Mouse (Mus musculus) layer of hippocampus, adult 8-10 months (tissue): Measurements from ENCODE around the gene Cc2d2b. TPM values are rescaled to one million over a fixed set of nuclear protein-coding genes. Genes with fewer than 3 reads are reported as not detected.

ENCODE experiments used
- DNase-seq, 2 experiments: peaks; one replicate each; pipeline ENCODE4 v3.0.0; 2022; ENCODE audit warnings: low spot score in 2 of 2
- total RNA-seq, 4 experiments: library from RNA; stranded (reverse); gene quantifications; 2 replicates each; pipeline ENCODE4 v1.2.4; 2022

The Cc2d2b gene
- total RNA-seq, 4 experiments from 2014 or later = 0.31 to 1.5 (median 0.56) TPM

DNA sequence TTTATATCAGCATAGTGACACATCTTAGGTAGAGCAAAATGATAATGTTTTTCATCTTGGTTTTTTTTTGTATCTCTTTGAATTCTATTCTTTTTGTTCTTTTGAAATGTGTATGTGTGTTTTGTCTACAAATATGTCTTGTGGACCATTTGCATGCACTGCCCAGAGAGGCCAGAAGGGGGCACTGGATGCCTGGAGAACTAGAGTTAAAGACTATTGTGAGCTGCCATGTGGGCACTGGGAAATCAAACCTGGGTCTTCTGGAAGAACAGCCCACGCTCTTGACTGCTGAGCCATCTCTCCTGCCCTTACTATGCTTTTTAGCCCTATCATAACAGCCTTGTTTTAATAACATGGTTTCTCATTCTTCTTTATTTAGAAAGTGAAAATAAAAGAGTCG is 5.8 kb downstream of the Cc2d2b start:
- DNase-seq = no peak

DNA sequence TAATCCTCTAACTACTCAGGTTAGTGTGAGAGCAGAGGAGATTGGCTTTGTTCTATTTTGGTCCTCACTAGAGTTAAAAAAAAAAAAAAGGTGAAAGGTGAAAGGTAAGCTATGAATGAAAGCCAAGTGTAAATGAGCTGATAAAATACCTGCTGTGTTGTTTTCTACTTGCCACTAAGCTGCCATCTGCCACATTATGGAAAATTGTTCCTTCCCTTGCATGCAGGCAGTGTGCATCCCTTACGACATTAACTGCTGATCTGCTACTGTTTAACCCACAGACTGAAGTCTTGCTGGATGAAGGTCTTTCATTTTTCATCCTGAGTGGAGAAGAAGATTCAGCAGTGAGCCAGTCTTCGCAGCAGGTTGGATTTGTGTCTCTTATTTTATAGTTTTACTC is 11.5 kb downstream of the Cc2d2b start:
- no peak for DNase-seq

GRCm38 (mm10) chr19:40762023-40762759 is 13.6 kb downstream of the Cc2d2b start:
- DNase-seq = peak; percentile 36 to 64

GRCm38 (mm10) chr19:40767189-40767588 is 18.6 kb downstream of the Cc2d2b start:
- no peak for DNase-seq

DNA sequence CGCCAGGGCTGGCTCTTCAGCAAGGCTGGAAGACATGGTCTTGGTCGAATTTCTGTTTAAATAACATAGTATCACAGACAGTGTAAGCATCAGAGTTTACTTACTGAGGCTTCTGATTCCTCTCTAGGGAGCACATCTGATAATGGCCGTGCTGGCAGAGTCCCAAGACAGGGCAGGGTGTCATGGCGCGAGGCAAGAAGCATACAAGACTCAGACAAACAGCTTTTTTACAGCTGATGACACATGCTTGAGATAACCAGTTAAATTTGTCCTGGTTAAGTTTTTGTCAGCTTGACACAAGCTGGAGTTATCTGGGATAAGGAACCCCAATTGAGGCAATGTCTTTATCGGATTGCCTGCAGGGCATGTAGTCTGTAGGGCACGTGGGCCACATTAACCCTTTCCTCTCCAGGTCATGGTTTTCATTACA is 20.8 kb downstream of the Cc2d2b start:
- DNase-seq = no peak

GRCm38 (mm10) chr19:40788004-40788714 is 39.6 kb downstream of the Cc2d2b start:
- DNase-seq = no peak

DNA sequence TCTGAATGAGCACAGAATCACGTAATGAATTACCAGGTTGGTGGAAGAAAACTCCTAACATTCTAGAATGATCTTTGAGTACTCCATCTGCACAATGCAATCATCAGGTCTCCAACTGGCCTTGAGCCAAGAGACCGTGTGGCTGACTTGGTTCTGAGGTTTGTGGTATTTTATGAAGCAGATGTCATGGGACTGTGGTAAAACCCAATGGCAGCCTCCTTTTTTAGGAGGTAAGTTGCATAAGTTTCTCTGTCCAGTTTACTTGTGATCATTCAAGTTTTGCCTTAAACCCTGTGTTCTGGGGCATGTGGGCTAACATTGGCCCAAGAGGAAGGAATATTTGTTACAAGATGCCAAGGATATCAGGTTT is 40.1 kb downstream of the Cc2d2b start:
- DNase-seq = no peak

- DNase-seq = no peak
Measured at GRCm38 (mm10) chr19:40805176-40805737, 56.7 kb downstream of the Cc2d2b start.

DNA sequence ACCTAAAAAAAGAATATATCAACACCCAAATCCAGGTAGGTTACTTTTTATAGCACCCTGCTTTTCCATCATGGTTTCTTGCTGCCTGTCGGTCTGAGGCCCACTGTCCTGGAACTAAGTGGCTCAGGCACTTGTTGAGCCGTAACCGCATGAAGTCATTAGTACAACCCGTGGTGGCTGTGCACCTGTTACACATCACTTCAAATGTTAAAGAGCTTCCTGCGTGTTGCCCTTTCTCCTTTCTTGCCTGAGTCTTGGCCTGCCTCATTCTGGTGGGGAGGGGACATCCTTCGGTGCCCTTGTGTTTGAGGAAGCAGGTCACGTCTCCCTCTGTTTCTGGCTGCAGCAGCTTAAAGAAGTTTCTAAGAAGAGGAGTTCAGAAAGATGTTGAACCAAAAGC is 61.3 kb downstream of the Cc2d2b start:
- DNase-seq = no peak

DNA sequence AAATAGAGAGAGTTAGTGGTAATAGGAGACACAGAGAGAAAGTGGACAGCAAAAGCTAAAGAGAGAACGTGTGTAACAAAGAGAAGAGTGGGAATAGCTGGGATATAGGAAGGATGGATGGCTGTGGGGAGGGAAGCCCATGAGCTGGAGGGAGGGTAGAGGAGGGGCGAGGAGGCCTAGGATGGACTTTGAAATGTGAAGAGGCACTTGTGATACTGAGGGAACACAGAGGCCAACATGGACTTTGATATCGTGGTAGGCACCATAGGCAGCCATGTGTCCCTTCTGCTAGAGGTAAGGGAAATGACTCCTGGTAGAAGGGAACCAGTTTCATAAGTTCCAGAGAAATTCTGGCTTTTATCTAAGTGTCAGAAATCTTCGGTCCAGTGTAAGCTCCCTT is 63.3 kb downstream of the Cc2d2b start:
- no peak for DNase-seq

GRCm38 (mm10) chr19:40812778-40813177 is 64.2 kb downstream of the Cc2d2b start:
- no peak for DNase-seq

DNA sequence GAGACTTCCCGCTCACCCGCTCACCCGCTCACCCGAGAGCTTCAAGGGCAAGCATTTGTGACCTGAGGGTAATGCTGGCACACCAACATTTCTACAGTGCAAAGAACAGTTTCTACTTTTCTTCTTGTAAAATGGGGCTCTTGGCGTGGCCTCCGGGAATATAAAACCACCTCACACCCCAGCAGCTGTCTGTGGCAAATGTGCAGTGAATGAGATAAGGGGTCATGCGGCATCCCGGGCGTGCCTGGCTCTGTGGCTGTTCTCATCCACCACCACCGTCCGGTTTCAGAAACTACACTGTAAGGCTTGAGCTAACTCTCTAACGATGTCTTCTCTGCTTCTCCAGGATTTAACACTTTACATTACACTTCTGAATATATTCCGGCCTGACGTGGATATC is 64.8 kb downstream of the Cc2d2b start:
- DNase-seq = no peak

DNA sequence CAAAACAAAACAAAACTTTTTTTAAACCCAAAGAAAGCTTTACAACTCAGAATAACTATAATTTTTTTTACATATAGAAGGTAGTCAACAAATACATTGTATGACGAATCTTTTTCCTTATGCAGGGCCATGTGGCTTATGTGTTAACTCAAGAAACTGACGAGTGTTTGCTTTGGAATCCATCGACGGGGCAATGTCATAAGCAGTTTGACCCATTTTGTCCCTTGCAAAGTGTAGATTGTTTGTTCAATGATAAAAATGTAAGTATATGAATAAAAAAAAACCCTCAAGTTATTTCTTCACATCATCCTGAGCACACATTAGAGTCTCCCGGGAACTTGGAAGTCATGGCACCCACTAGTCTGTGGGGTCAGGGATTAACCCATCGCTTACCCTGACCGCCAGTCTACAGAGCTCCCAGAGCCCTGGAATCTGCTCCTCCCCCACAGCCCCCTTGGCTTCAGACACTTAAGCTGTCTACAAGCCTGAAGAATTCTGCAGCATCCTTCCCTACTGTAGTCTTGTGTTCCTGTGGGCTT is 67.2 kb downstream of the Cc2d2b start:
- DNase-seq = no peak

DNA sequence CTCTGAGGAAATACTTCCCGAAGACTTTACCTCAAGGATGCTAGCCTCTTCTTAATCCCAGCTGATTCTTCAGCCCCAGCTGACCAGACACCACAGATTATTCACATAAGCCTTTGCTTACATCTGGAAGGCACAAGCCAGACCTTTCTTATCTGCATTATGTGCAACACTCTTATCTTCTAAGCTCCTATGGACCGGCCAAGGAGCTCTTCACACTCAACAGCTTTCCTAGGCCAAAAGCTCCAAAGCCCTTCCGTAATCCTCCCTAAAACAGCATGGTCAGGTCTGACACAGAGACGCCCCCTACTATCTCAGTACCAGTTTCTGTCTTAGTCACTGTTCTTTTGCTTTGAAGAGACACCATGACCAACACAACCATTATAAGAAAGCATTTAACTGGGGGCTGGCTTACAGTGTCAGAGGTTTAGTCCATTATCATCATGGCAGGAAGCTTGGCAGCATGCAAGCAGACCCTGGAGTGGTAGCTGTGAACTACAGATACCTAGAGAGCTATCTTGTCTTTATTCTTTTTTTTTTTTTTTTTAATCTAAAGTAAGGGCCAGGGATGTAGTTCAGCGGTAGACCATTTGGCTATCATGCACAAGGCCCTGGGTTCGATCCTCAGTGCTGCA is 69.5 kb downstream of the Cc2d2b start:
- DNase-seq = no peak

GRCm38 (mm10) chr19:40818764-40819163 is 70.2 kb downstream of the Cc2d2b start:
- no peak for DNase-seq

- DNase-seq = no peak
Measured at GRCm38 (mm10) chr19:40821306-40821825, 72.8 kb downstream of the Cc2d2b start.

- DNase-seq = no peak
Measured at GRCm38 (mm10) chr19:40825636-40826035, 77.1 kb downstream of the Cc2d2b start.

DNA sequence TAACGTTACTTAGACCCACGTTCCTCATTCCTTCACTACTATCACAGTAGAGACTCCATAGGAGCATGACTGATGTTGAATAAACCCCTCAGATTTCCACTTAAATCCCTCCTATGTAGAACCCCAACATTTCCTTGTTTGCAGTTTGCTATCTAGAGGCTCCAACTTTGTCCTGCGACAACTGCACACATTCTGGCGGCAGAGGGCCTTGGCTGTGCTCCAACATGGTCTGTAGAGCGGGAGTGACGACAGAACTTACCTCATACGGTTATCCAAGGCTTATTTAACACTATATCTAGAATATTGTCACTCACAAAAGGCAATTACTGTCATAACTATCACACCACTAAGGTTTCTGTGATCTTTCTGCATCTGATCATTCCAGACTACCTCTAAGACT is 78.2 kb downstream of the Cc2d2b start:
- no peak for DNase-seq

DNA sequence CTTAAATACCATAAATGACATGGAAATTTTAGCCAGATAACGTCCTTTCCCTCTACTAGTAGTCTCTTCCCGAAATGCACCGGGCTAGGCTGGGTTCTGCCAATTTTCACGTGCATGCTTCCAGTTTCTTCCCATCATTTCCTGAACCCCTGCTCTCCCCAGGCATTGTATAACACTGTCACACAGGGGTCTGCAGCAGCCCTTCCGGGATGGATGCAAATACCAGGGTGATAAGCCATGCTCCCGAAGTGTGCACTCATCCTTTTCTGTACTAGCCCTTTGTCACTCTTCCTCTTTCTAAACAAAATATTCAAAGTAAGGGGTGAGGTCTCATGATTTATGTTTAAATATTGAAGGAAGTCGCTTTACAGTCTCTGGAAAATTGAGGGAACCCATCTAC is 81.6 kb downstream of the Cc2d2b start:
- DNase-seq = no peak

- DNase-seq = peak; percentile 75 to 91
Measured at GRCm38 (mm10) chr19:40830703-40831415, 82.3 kb downstream of the Cc2d2b start, which contains the start of gene Ccnj. TSS of gene Ccnj (plus strand) at chr19:40831279.
